Mouse (Mus musculus): ENCODE results near the gene Fbxl20.

The Fbxl20 gene

GRCm38 (mm10) chr11:98049672-98050519 is 100.3 kb downstream of the Fbxl20 start:
- no peak for DNase-seq (ENCODE audit: low spot score)

- DNase-seq (ENCODE audit: low spot score), result no peak
These were observed 102.5 kb downstream of the Fbxl20 start for GRCm38 (mm10) chr11:98047745-98048144.

- DNase-seq (ENCODE audit: low spot score), result peak; percentile 71
These were observed 103.7 kb downstream of the Fbxl20 start for GRCm38 (mm10) chr11:98046466-98046865.

GRCm38 (mm10) chr11:98045596-98045995 is 104.6 kb downstream of the Fbxl20 start:
- DNase-seq (ENCODE audit: low spot score), result no peak

- DNase-seq (ENCODE audit: low spot score), result no peak
These were observed 106.1 kb downstream of the Fbxl20 start for GRCm38 (mm10) chr11:98044074-98044473.

- DNase-seq (ENCODE audit: low spot score), result no peak
These were observed 107.5 kb downstream of the Fbxl20 start for GRCm38 (mm10) chr11:98042741-98043140.

GRCm38 (mm10) chr11:98040975-98041374 is 109.2 kb downstream of the Fbxl20 start:
- DNase-seq (ENCODE audit: low spot score), result no peak

- no peak for DNase-seq (ENCODE audit: low spot score)
These were observed 112.3 kb downstream of the Fbxl20 start for GRCm38 (mm10) chr11:98037871-98038270.

- DNase-seq (ENCODE audit: low spot score), result no peak
These were observed 114.2 kb downstream of the Fbxl20 start for GRCm38 (mm10) chr11:98035977-98036377.

- no peak for DNase-seq (ENCODE audit: low spot score)
These were observed 115.4 kb downstream of the Fbxl20 start for GRCm38 (mm10) chr11:98034840-98035239.

GRCm38 (mm10) chr11:98034061-98034460 is 116.1 kb downstream of the Fbxl20 start:
- no peak for DNase-seq (ENCODE audit: low spot score)

Data from ovary, adult 18-20 months (tissue).